Mouse (Mus musculus) heart, adult 2 months (tissue): Measurements from ENCODE around the gene Mei1. TPM values are rescaled to one million over a fixed set of nuclear protein-coding genes. Genes with fewer than 3 reads are reported as not detected.

Experiments used
- DNase-seq, 2 experiments: peaks; one replicate each; pipeline ENCODE4 v3.0.0; 2021
- H3K27ac ChIP-seq: fragments of 200-600 bp; 2 replicates; pipeline ENCODE4 v1.8.1; 2022
- H3K27me3 ChIP-seq: fragments of 200-500 bp; 2 replicates; pipeline ENCODE4 v1.6.1; 2012; ENCODE audit warnings: mild to moderate bottlenecking, low read length, inconsistent platforms, mixed read lengths; ENCODE audit not compliant: control insufficient read depth, insufficient read depth
- H3K36me3 ChIP-seq: fragments of 200-500 bp; 2 replicates; pipeline ENCODE4 v1.6.1; 2012; ENCODE audit warnings: low read length, inconsistent platforms; ENCODE audit not compliant: control insufficient read depth, insufficient read depth
- H3K4me1 ChIP-seq: fragments of 200-500 bp; 2 replicates; pipeline ENCODE4 v1.6.1; 2011; ENCODE audit warnings: low read length; ENCODE audit not compliant: control insufficient read depth, insufficient read depth
- H3K4me3 ChIP-seq: fragments of 200-600 bp; 2 replicates; pipeline ENCODE4 v1.8.1; 2022
- H3K79me2 ChIP-seq: fragments of 200-500 bp; replicated peaks from 2 replicates; pipeline ENCODE4 v1.6.1; 2012; ENCODE audit warnings: mild to moderate bottlenecking, inconsistent platforms, low read length, moderate library complexity, mixed read lengths; ENCODE audit not compliant: control insufficient read depth, insufficient read depth
- H3K9ac ChIP-seq: fragments of 200-500 bp; 2 replicates; pipeline ENCODE4 v1.6.1; 2012; ENCODE audit warnings: low read depth, mild to moderate bottlenecking, control low read depth, inconsistent platforms, low read length, mixed read lengths
- CTCF ChIP-seq: fragments of 200-600 bp; IDR thresholded peaks from 2 replicates; pipeline ENCODE4 v1.8.1; 2022; ENCODE audit warnings: antibody characterized with exemption, mild to moderate bottlenecking, moderate library complexity
- EP300 ChIP-seq: fragments of 200-500 bp; IDR thresholded peaks from 2 replicates; pipeline ENCODE4 v1.6.1; 2011; ENCODE audit warnings: low read depth, low read length, control low read depth; ENCODE audit not compliant: insufficient read depth
- POLR2A ChIP-seq: fragments of 200-500 bp; IDR thresholded peaks from 2 replicates; pipeline ENCODE4 v1.6.1; 2011; ENCODE audit warnings: mild to moderate bottlenecking, low read depth, low read length, control low read depth; ENCODE audit not compliant: insufficient read depth
- WGBS: fragments of 180-500 bp; shearing (Covaris S2); methylation state at CpG from one replicate; pipeline ENCODE4 v1.1.7; 2018; 5-methylcytosine and 5-hydroxymethylcytosine counted together
- intact Hi-C: fragments of 180-260 bp; cut with DNase I; formaldehyde crosslinking; loops from one replicate; pipeline ENCODE4 v1.15.1; 2025
- polyA plus RNA-seq: library from polyadenylated mRNA; depleted of rRNA; stranded (reverse); fragments of >200 nt; gene quantifications from 2 replicates; pipeline ENCODE4 v1.2.3, GENCODE M21; 2012
- total RNA-seq, 2 experiments: library from RNA; stranded (reverse); gene quantifications; 2 replicates each; pipeline ENCODE4 v1.2.3; 2021

The Mei1 gene
- total and polyA plus RNA-seq, 3 experiments = not detected

GRCm38 (mm10) chr15:82071816-82072469 lies 2.1 kb downstream of the Mei1 start:
- no peak for TF ChIP-seq EP300
- no peak for TF ChIP-seq POLR2A
- no peak for TF ChIP-seq CTCF
- no peaks in the 10 kb centered on the region for H3K79me2 ChIP-seq
- intact Hi-C loops = no loop called here
- no peak for DNase-seq
- H3K36me3 ChIP-seq = no peaks in the 10 kb centered on the region
- H3K4me1 ChIP-seq = no peaks in the 10 kb centered on the region
- H3K27ac ChIP-seq = no peak overlapping the region
- WGBS = 85% methylated on average over 26 of the region's 26 CpGs
- H3K27me3 ChIP-seq = peaks cover 6% of the 10 kb centered on the region
- H3K9ac ChIP-seq = no peak overlapping the region
- no peak overlapping the region for H3K4me3 ChIP-seq

GRCm38 (mm10) chr15:82073490-82073889 lies 3.7 kb downstream of the Mei1 start:
- intact Hi-C loops = no loop called here
- no peaks in the 10 kb centered on the region for H3K79me2 ChIP-seq
- no peak overlapping the region for H3K9ac ChIP-seq
- H3K36me3 ChIP-seq = no peaks in the 10 kb centered on the region
- no peaks in the 10 kb centered on the region for H3K4me1 ChIP-seq
- no peak overlapping the region for H3K4me3 ChIP-seq
- 59% methylated on average over 7 of the region's 7 CpGs for WGBS
- peaks cover 6% of the 10 kb centered on the region for H3K27me3 ChIP-seq
- H3K27ac ChIP-seq = no peak overlapping the region
- no peak for TF ChIP-seq CTCF
- TF ChIP-seq EP300 = no peak
- TF ChIP-seq POLR2A = no peak
- no peak for DNase-seq

- H3K27me3 ChIP-seq = no peaks in the 10 kb centered on the region
- 44% methylated on average over 10 of the region's 10 CpGs for WGBS
- no peak for DNase-seq
- intact Hi-C loops = no loop called here
- H3K36me3 ChIP-seq = no peaks in the 10 kb centered on the region
- H3K4me1 ChIP-seq = no peaks in the 10 kb centered on the region
- H3K9ac ChIP-seq = no peak overlapping the region
- TF ChIP-seq CTCF (no peak), POLR2A (no peak), EP300 (no peak)
- no peaks in the 10 kb centered on the region for H3K79me2 ChIP-seq
- H3K4me3 ChIP-seq = no peak overlapping the region
- no peak overlapping the region for H3K27ac ChIP-seq
These were observed 10.1 kb downstream of the Mei1 start for GRCm38 (mm10) chr15:82079883-82080282.

GRCm38 (mm10) chr15:82081161-82081560 lies 11.4 kb downstream of the Mei1 start:
- Histone ChIP-seq H3K27me3 (peaks cover under 1% of the 10 kb centered on the region; the same call in 1 of the 2 replicates), H3K9ac (no peak overlapping the region)
- intact Hi-C loops = no loop called here

DNA sequence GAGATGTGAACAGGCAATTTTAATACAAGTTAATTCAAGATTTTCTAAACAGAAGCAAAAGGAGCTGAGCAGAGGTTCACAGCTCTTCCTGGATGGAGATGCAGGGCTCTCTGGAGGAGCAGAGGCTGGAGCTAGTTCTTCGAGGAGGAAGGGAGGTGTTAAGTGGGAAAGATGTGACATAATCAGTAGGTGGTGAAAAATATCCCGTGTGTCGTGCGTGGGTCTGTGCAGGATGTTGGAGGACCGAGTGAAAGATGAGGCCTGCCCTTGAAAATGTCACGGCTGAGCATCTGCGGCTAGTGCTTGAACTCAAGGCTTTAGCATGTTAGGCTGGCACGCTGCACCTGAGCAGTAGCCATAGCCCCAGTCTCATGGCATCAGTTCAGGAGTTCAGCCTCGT lies 15.8 kb downstream of the Mei1 start:
- intact Hi-C loops = no loop called here
- no peak for TF ChIP-seq EP300
- no peak for TF ChIP-seq CTCF
- no peak for TF ChIP-seq POLR2A
- Histone ChIP-seq H3K27ac (no peak overlapping the region), H3K4me1 (no peaks in the 10 kb centered on the region), H3K4me3 (no peak overlapping the region), H3K27me3 (peaks cover 2% of the 10 kb centered on the region; the same call in 1 of the 2 replicates), H3K36me3 (no peaks in the 10 kb centered on the region), H3K79me2 (no peaks in the 10 kb centered on the region), H3K9ac (no peak overlapping the region)
- no peak for DNase-seq
- 68% methylated on average over 9 of the region's 9 CpGs for WGBS

More at GRCm38 (mm10) chr15:82081161-82081560, 11.4 kb downstream of the Mei1 start:
- Histone ChIP-seq H3K4me1 (no peaks in the 10 kb centered on the region), H3K27ac (no peak overlapping the region), H3K36me3 (no peaks in the 10 kb centered on the region), H3K4me3 (no peak overlapping the region), H3K79me2 (no peaks in the 10 kb centered on the region)
- TF ChIP-seq CTCF (peak; percentile 43), POLR2A (no peak)
- 25% methylated on average over 7 of the region's 7 CpGs for WGBS
- DNase-seq = no peak

- DNase-seq = no peak
These were observed 16.3 kb downstream of the Mei1 start for GRCm38 (mm10) chr15:82086131-82086530.

More at GRCm38 (mm10) chr15:82086131-82086530, 16.3 kb downstream of the Mei1 start:
- Histone ChIP-seq H3K4me1 (no peaks in the 10 kb centered on the region), H3K27me3 (peaks cover 2% of the 10 kb centered on the region; the same call in 1 of the 2 replicates), H3K36me3 (no peaks in the 10 kb centered on the region), H3K4me3 (no peak overlapping the region), H3K9ac (no peak overlapping the region), H3K79me2 (no peaks in the 10 kb centered on the region), H3K27ac (no peak overlapping the region)
- TF ChIP-seq POLR2A = no peak
- TF ChIP-seq EP300 = no peak
- TF ChIP-seq CTCF = no peak
- intact Hi-C loops = no loop called here
- 73% methylated on average over 12 of the region's 12 CpGs for WGBS
